Mouse (Mus musculus) CD4-positive naive resting alpha-beta T cell, adult 57 days (primary cell): Measurements from ENCODE around the gene Dnah11. TPM values are rescaled to one million over a fixed set of nuclear protein-coding genes. Genes with fewer than 3 reads are reported as not detected.

Experiments
- total RNA-seq: library from RNA; stranded (reverse); gene quantifications from one replicate; pipeline ENCODE4 v1.2.4, GENCODE M21; 2023

Dnah11 gene
- total RNA-seq: 0.18 TPM

GRCm38 (mm10) chr12:118198386-118199093, at the start of gene Dnah11:
TSS of gene Dnah11 (minus strand) at chr12:118199043.

Other genes starting within 250 kb of the Dnah11 start
- gene Sp4, start 102.4 kb upstream of the Dnah11 start, total RNA-seq: 99.0 TPM